Mouse (Mus musculus): ENCODE results near the gene Fchsd2.

Gene Fchsd2

DNA sequence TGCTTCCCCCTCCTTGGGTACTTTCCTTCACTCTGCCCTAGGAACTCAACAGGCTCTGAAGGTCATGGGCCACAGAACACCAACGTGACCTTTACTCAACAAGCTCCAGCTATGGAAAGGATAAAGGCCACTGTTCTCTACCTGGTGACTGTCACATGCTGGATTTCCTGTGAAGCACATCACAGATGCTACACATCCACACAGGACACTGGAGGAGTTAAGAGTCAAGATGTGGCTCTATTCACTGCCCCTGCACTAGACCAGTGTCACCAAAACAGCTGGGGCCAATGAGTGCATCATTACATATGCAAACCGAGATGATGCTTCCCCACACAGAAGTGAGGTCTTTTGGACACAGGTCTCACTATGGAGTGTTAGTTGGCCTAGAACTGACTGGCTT is 25.1 kb upstream of the Fchsd2 start:
- in situ Hi-C loops (cut with MboI; ENCODE audit: low pct_unique_long_range_greater_than_20kb in 1 of 2, low sequenced_read_pairs in 2 of 2, unreplicated experiment in 1 of 2): loop anchor here in 1 of 2 experiments (10.0 kb wide), 2 partner anchors 167 to 217 kb away; no protein-coding TSS in a partner anchor

- in situ Hi-C loops (cut with MboI; ENCODE audit: low pct_unique_long_range_greater_than_20kb in 1 of 2, low sequenced_read_pairs in 2 of 2, unreplicated experiment in 1 of 2): loop anchor here in 1 of 2 experiments (10.0 kb wide), 2 partner anchors 166 to 216 kb away; no protein-coding TSS in a partner anchor
Observed at GRCm38 (mm10) chr7:101069271-101069670, 23.4 kb upstream of the Fchsd2 start.

DNA sequence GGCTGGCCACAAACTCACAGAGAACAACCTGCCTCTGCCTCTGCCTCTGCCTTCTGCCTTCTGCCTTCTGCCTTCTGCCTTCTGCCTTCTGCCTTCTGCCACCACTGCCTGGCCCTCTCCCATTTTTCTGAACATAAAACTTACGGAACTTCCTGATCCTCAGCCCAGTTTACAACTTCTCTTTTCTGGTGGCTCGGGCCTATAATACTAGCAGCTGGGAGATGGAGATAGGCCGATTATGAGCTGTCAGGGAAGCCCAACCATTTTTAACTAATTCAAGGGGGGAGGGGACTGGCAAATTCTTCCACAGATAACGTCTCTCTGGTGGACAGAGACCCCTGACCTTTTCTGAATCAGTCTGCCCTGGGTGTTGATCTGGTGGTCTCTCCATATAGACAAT is 22.3 kb upstream of the Fchsd2 start:
- in situ Hi-C loops (cut with MboI; ENCODE audit: low pct_unique_long_range_greater_than_20kb in 1 of 2, low sequenced_read_pairs in 2 of 2, unreplicated experiment in 1 of 2): no loop called here

DNA sequence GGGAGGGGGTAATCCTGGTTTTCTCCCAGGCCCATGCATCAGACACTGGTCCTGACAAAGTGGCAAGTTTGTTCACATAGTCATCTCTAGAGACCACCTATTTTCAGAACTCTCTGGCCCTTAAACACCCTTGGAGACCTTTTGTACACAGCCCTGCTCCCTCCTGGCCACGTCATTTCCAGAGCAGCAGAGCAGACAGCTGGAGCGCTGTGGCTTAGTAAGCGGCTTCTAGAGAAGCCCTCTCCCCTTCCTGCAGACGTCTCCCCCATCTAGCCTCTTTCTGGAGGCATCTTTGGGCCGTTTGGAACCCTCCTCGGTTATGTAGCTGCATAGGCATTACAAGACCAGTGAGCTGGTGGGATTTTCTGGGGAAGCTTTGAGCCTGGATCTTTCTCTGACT is 21.6 kb upstream of the Fchsd2 start:
- in situ Hi-C loops (cut with MboI; ENCODE audit: low pct_unique_long_range_greater_than_20kb in 1 of 2, low sequenced_read_pairs in 2 of 2, unreplicated experiment in 1 of 2): no loop called here

DNA sequence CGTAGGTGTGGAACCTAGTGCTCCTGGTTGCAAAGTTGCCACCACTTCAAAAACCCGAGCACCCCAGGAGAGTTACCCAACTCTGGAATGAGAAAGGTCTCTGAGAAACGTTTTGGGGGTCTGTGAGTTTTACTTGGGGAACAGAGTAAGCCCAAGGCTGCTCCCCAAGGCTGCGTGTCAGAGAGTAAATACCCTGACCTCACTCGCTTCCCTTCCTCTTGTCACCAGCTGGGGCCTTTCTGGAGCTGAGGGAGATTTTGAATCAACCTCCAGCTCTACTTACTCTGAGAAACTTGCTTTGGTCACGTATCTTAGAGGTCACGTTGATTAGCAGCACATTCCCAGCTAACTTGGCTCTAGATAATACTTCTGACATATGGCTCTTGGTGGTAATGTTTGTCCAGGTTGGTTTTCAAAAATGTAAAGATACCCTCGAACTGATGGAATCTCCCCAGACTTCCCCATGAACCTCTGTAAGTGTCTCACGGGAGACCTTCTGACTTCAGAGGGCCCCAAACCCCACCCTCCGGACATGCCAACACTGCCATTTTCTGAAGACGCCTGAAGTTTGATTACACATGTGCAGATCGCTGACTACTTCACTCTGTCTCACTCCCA is 20.4 kb upstream of the Fchsd2 start:
- in situ Hi-C loops (cut with MboI; ENCODE audit: low pct_unique_long_range_greater_than_20kb in 1 of 2, low sequenced_read_pairs in 2 of 2, unreplicated experiment in 1 of 2): no loop called here

GRCm38 (mm10) chr7:101074170-101074767 is 18.4 kb upstream of the Fchsd2 start:
- in situ Hi-C loops (cut with MboI; ENCODE audit: low pct_unique_long_range_greater_than_20kb in 1 of 2, low sequenced_read_pairs in 2 of 2, unreplicated experiment in 1 of 2): no loop called here

DNA sequence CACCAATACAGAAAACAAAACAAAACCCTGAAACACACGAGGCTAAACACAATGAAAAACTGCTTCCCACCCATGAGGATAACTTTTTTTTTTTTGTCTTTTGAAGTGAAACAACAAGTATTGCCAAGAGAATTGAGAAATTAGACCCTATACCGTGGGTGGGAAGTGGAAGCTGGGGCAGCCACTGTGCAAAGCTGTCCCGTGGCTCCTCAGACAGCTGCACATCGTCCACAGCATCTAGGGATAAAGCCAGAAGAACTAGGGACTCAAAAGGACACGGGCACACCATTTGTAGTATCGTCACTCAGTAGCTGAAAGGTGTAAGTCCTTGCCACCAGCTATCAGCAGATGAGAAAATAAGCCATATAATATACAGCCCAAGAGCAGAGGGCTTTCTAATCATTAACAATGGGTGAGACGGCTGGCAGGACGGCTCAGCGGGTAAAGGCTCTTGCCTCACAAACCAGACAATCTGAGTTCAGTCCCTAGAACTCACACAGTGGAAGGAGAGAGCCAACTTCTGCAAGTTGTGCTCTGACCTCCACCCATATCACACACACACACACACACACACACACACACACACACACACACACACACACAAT is 9.0 kb upstream of the Fchsd2 start:
- in situ Hi-C loops (cut with MboI; ENCODE audit: low pct_unique_long_range_greater_than_20kb in 1 of 2, low sequenced_read_pairs in 2 of 2, unreplicated experiment in 1 of 2): no loop called here

DNA sequence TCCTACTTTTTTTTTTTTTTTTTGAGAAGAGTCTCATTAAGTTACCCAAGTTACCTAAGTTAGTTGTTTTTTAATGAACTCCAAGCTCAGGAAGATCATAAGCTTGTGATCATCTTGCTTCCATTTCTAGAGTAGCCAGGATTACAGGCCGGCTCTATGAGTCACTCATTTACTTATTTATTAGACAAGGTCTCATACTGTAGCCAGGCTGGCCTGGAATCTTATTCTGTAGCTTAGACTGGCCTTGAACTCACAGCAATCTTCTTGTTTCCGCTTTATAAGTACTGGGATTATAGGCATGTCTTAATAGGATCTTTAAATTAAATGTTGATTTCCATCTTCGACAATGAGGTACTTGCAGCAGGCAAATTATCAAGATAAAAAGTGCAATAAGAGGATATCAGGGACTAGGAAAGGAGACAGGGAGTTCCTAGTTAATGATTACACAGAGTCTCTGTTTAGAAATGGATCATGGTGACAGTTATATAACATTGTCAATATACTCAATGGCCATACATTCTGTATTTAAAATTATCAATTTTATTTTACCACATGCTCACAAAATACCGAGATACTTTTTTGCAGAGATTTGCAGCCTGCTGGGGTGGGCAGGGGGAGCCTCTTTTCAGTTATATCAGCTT is 7.7 kb upstream of the Fchsd2 start:
- in situ Hi-C loops (cut with MboI; ENCODE audit: low pct_unique_long_range_greater_than_20kb in 1 of 2, low sequenced_read_pairs in 2 of 2, unreplicated experiment in 1 of 2): no loop called here

DNA sequence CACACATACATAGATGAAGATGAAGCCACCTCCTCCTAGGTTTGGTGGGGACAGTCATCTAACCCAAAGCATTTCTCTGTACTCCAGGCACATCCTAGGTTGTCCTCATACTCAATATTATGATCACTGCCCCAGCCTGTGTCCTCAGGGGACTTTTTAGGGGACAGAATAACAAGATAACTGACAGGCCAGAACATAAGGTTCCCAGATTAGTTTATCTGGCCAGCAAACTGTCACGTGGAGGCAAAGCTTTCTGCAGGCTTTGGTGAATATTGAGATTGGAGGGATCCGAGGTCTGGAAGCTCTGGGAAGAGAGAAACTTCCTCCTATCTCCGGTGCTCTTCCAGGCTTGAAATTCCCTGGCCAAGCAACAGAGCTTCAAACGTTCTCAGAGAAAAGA is 6.9 kb upstream of the Fchsd2 start:
- in situ Hi-C loops (cut with MboI; ENCODE audit: low pct_unique_long_range_greater_than_20kb in 1 of 2, low sequenced_read_pairs in 2 of 2, unreplicated experiment in 1 of 2): no loop called here

- in situ Hi-C loops (cut with MboI; ENCODE audit: low pct_unique_long_range_greater_than_20kb in 1 of 2, low sequenced_read_pairs in 2 of 2, unreplicated experiment in 1 of 2): no loop called here
Observed at GRCm38 (mm10) chr7:101088687-101089086, 4.0 kb upstream of the Fchsd2 start.

DNA sequence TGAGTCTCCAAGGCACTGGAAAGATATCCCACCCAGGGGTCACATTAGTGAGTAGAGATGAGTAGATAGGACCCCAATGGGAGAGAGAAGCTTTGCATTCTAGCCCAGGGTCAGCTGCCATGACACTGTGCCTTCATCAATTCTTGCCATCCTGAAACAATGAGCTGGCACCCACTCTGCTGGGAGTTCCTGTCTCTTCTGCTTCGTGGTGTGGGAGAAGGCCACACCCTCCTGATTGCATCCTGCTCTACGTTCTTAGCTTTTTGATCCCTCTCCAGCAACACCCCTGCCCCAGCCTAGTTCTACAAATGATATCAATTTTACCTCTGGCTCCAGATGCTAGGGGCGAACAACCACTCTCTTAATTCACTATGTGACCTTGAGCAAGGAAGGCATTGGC is 3.4 kb upstream of the Fchsd2 start:
- in situ Hi-C loops (cut with MboI; ENCODE audit: low pct_unique_long_range_greater_than_20kb in 1 of 2, low sequenced_read_pairs in 2 of 2, unreplicated experiment in 1 of 2): no loop called here

- in situ Hi-C loops (cut with MboI; ENCODE audit: low pct_unique_long_range_greater_than_20kb in 1 of 2, low sequenced_read_pairs in 2 of 2, unreplicated experiment in 1 of 2): no loop called here
Observed at GRCm38 (mm10) chr7:101093231-101093630, 568 bp downstream of the Fchsd2 start.

GRCm38 (mm10) chr7:101094746-101095145 is 2.1 kb downstream of the Fchsd2 start:
- in situ Hi-C loops (cut with MboI; ENCODE audit: low pct_unique_long_range_greater_than_20kb in 1 of 2, low sequenced_read_pairs in 2 of 2, unreplicated experiment in 1 of 2): no loop called here

- in situ Hi-C loops (cut with MboI; ENCODE audit: low pct_unique_long_range_greater_than_20kb in 1 of 2, low sequenced_read_pairs in 2 of 2, unreplicated experiment in 1 of 2): no loop called here
Observed at GRCm38 (mm10) chr7:101095560-101095959, 2.9 kb downstream of the Fchsd2 start.

- in situ Hi-C loops (cut with MboI; ENCODE audit: low pct_unique_long_range_greater_than_20kb in 1 of 2, low sequenced_read_pairs in 2 of 2, unreplicated experiment in 1 of 2): no loop called here
Observed at GRCm38 (mm10) chr7:101096576-101096975, 3.9 kb downstream of the Fchsd2 start.

GRCm38 (mm10) chr7:101097084-101097483 is 4.4 kb downstream of the Fchsd2 start:
- in situ Hi-C loops (cut with MboI; ENCODE audit: low pct_unique_long_range_greater_than_20kb in 1 of 2, low sequenced_read_pairs in 2 of 2, unreplicated experiment in 1 of 2): no loop called here

DNA sequence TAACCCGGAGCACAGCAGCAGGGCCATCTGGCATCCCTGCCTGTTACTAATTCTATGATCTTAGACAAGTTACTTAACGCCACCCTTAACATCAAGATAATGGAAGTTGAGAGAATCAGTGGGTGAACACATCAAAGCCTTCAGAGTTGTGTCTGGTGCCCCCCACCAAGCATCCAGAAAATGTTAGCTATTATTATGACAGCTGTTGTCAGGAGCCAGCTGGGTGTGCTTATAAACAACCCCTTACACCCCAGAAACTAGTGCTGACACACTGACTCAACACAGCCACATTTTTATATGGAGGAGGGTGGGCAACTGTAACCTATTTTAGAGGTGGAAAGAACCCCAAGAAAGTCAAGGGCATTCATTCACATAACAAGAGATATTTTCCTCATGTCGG is 7.3 kb downstream of the Fchsd2 start:
- in situ Hi-C loops (cut with MboI; ENCODE audit: low pct_unique_long_range_greater_than_20kb in 1 of 2, low sequenced_read_pairs in 2 of 2, unreplicated experiment in 1 of 2): no loop called here

- in situ Hi-C loops (cut with MboI; ENCODE audit: low pct_unique_long_range_greater_than_20kb in 1 of 2, low sequenced_read_pairs in 2 of 2, unreplicated experiment in 1 of 2): no loop called here
Observed at GRCm38 (mm10) chr7:101101156-101101691, 8.6 kb downstream of the Fchsd2 start.

DNA sequence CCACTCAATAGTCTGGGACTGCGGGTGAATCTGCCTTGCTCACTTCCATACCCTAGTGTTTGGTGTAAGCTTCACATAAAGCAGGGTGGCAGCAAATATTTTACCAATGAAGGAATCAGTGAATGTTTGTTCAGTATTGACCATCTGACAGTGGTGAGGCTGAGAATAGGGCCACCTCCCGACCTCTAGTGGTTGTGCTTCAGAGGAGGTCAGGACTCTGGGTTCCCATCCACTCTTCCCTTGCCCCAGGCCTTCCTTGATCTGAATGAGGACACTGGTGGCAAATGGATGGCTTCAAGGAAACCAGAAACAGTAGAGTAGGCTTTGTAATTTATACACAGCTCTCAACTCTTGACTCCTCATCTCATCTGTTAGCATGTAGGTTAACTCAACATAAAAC is 14.0 kb downstream of the Fchsd2 start:
- in situ Hi-C loops (cut with MboI; ENCODE audit: low pct_unique_long_range_greater_than_20kb in 1 of 2, low sequenced_read_pairs in 2 of 2, unreplicated experiment in 1 of 2): no loop called here

All from mouse embryonic stem cell (cell line).